Mouse (Mus musculus) yolk sac, embryonic 10.5 days (tissue): ENCODE measurements around the gene Ass1.

Experiments used
- DNase-seq: peaks from one replicate; pipeline ENCODE4 v3.0.0-alpha.2; 2017; ENCODE audit warnings: low spot score

The Ass1 gene

GRCm38 (mm10) chr2:31489166-31489565, 19.2 kb downstream of the Ass1 start:
- no peak for DNase-seq

GRCm38 (mm10) chr2:31490556-31490955, 20.5 kb downstream of the Ass1 start:
- no peak for DNase-seq

GRCm38 (mm10) chr2:31492308-31492707, 22.3 kb downstream of the Ass1 start:
- DNase-seq: no peak

- no peak for DNase-seq
Observed at GRCm38 (mm10) chr2:31493243-31493642, 23.2 kb downstream of the Ass1 start.

GRCm38 (mm10) chr2:31494315-31494714, 24.3 kb downstream of the Ass1 start:
- DNase-seq: no peak

GRCm38 (mm10) chr2:31495046-31495476, 25.1 kb downstream of the Ass1 start:
- no peak for DNase-seq

GRCm38 (mm10) chr2:31496141-31496540, 26.1 kb downstream of the Ass1 start:
- no peak for DNase-seq

- DNase-seq: no peak
Observed at GRCm38 (mm10) chr2:31497113-31497512, 27.1 kb downstream of the Ass1 start.

- no peak for DNase-seq
Observed at GRCm38 (mm10) chr2:31497635-31498034, 27.6 kb downstream of the Ass1 start.

- DNase-seq: no peak
Observed at GRCm38 (mm10) chr2:31499327-31500291, 29.6 kb downstream of the Ass1 start.

GRCm38 (mm10) chr2:31500292-31501204, 30.5 kb downstream of the Ass1 start:
- no peak for DNase-seq

- DNase-seq: no peak
Observed at GRCm38 (mm10) chr2:31501448-31502130, 31.6 kb downstream of the Ass1 start.

GRCm38 (mm10) chr2:31502616-31503522, 32.9 kb downstream of the Ass1 start:
- no peak for DNase-seq

- DNase-seq: no peak
Observed at GRCm38 (mm10) chr2:31505472-31505871, 35.5 kb downstream of the Ass1 start.

- DNase-seq: no peak
Observed at GRCm38 (mm10) chr2:31508851-31509250, 38.8 kb downstream of the Ass1 start.

GRCm38 (mm10) chr2:31511316-31511715, 41.3 kb downstream of the Ass1 start:
- DNase-seq: no peak

- no peak for DNase-seq
Observed at GRCm38 (mm10) chr2:31516557-31516956, 46.5 kb downstream of the Ass1 start.

- no peak for DNase-seq
Observed at GRCm38 (mm10) chr2:31521800-31522335, 51.9 kb downstream of the Ass1 start.

- no peak for DNase-seq
Observed at GRCm38 (mm10) chr2:31524641-31525040, 54.6 kb downstream of the Ass1 start.

GRCm38 (mm10) chr2:31525778-31526177, 55.8 kb downstream of the Ass1 start:
- no peak for DNase-seq

GRCm38 (mm10) chr2:31530201-31530600, 60.2 kb downstream of the Ass1 start:
- DNase-seq: no peak
